Mouse (Mus musculus): ENCODE data around the gene Gm4871. TPM values are rescaled to one million over a fixed set of nuclear protein-coding genes. Genes with fewer than 3 reads are reported as not detected.
A peak's percentile ranks its signal among the peaks of the same experiment; 100 is the strongest.

The Gm4871 gene
- polyA plus RNA-seq, 1 experiment from 2014 or later: not detected

DNA sequence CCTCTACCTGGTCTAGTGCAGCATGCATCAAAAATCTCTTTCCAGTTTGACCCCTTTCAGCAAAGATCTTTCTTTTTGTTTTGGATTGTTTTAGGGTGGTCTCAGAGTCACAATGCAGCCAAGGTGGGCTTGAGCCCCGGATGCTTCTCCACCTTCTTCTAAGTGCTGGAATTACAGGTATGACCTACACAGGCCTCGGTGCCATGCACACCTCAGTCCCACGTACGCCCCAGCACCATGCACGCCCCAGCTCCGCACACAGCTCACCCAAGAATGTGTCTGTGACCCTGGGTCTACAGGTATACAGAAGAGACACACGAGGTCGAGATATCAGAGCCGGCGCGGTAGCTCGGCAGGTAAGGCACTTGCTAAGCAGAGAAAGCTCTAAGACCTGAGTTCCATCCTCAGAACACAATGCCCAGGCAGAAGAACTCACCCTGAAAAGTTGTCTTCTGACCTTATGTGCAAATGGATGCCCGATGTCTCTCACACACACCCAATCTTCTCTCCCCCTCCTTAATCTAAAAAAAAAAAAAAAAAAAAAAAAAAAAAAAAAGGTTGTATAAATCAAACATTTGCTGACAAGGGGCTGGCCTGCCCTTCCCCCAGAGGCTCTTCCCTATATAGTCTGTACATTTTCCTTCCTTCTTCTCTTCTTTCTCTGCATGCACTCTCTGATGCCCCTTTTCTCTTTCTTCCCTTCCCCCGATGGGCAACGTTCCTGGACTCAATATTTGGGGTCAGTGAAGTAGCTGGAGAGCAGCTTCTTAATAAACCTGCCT lies 23.5 kb downstream of the Gm4871 start:
- H3K4me1 ChIP-seq (replicated peaks; ENCODE audit: control insufficient read depth, insufficient read depth, low read length): no peaks in the 10 kb centered on the region
- WGBS: 83% methylated on average over 15 of the region's 15 CpGs
- no peaks in the 10 kb centered on the region for H3K36me3 ChIP-seq (ENCODE audit: control insufficient read depth, insufficient read depth, low read length)
- ATAC-seq (replicated peaks; ENCODE audit: low FRiP score, low TSS enrichment, low read depth): no peak
- no peak overlapping the region for H3K4me2 ChIP-seq (ENCODE audit: low read length)
- no peaks in the 10 kb centered on the region for H3K27me3 ChIP-seq (replicated peaks; ENCODE audit: control insufficient read depth, insufficient read depth, low read length)
- H3K9me3 ChIP-seq (ENCODE audit: control insufficient read depth, low read length): no peaks in the 10 kb centered on the region
- H3K27ac ChIP-seq (ENCODE audit: low read depth): no peak overlapping the region
- DNase-seq (ENCODE audit: low spot score): peak; percentile 47
- no peak overlapping the region for H3K4me3 ChIP-seq (ENCODE audit: low read depth, low read length)
- H3K9ac ChIP-seq (ENCODE audit: low read length): no peak overlapping the region

GRCm38 (mm10) chr5:145005596-145005995 lies 27.0 kb downstream of the Gm4871 start:
- Histone ChIP-seq H3K4me2 (ENCODE audit: low read length) (no peak overlapping the region), H3K27me3 (replicated peaks; ENCODE audit: control insufficient read depth, insufficient read depth, low read length) (no peaks in the 10 kb centered on the region), H3K9me3 (ENCODE audit: control insufficient read depth, low read length) (no peaks in the 10 kb centered on the region), H3K36me3 (ENCODE audit: control insufficient read depth, insufficient read depth, low read length) (no peaks in the 10 kb centered on the region), H3K4me3 (ENCODE audit: low read depth, low read length) (no peak overlapping the region), H3K4me1 (replicated peaks; ENCODE audit: control insufficient read depth, insufficient read depth, low read length) (no peaks in the 10 kb centered on the region), H3K27ac (ENCODE audit: low read depth) (no peak overlapping the region), H3K9ac (ENCODE audit: low read length) (no peak overlapping the region)
- WGBS: 71% methylated on average over 6 of the region's 6 CpGs
- ATAC-seq (replicated peaks; ENCODE audit: low FRiP score, low TSS enrichment, low read depth) (no peak), DNase-seq (ENCODE audit: low spot score) (peak; percentile 37)

- no peaks in the 10 kb centered on the region for H3K4me1 ChIP-seq (replicated peaks; ENCODE audit: control insufficient read depth, insufficient read depth, low read length)
- H3K27ac ChIP-seq (ENCODE audit: low read depth): no peak overlapping the region
- H3K9me3 ChIP-seq (ENCODE audit: control insufficient read depth, low read length): no peaks in the 10 kb centered on the region
- no peaks in the 10 kb centered on the region for H3K36me3 ChIP-seq (ENCODE audit: control insufficient read depth, insufficient read depth, low read length)
- no peak overlapping the region for H3K4me3 ChIP-seq (ENCODE audit: low read depth, low read length)
- H3K27me3 ChIP-seq (replicated peaks; ENCODE audit: control insufficient read depth, insufficient read depth, low read length): no peaks in the 10 kb centered on the region
- H3K9ac ChIP-seq (ENCODE audit: low read length): no peak overlapping the region
- no peak overlapping the region for H3K4me2 ChIP-seq (ENCODE audit: low read length)
- ATAC-seq (replicated peaks; ENCODE audit: low FRiP score, low TSS enrichment, low read depth) (0 out of 2 replicates have a peak, but pooled peaks have one; percentile 19), DNase-seq (ENCODE audit: low spot score) (no peak)
- WGBS: 83% methylated on average over 9 of the region's 9 CpGs
These were observed 28.1 kb downstream of the Gm4871 start for GRCm38 (mm10) chr5:145004495-145004894.

GRCm38 (mm10) chr5:145003362-145003761 lies 29.2 kb downstream of the Gm4871 start:
- H3K4me3 ChIP-seq (ENCODE audit: low read depth, low read length): no peak overlapping the region
- H3K27me3 ChIP-seq (replicated peaks; ENCODE audit: control insufficient read depth, insufficient read depth, low read length): no peaks in the 10 kb centered on the region
- no peak overlapping the region for H3K4me2 ChIP-seq (ENCODE audit: low read length)
- no peak overlapping the region for H3K9ac ChIP-seq (ENCODE audit: low read length)
- DNase-seq (ENCODE audit: low spot score): peak; percentile 12
- H3K4me1 ChIP-seq (replicated peaks; ENCODE audit: control insufficient read depth, insufficient read depth, low read length): no peaks in the 10 kb centered on the region
- H3K27ac ChIP-seq (ENCODE audit: low read depth): no peak overlapping the region
- ATAC-seq (replicated peaks; ENCODE audit: low FRiP score, low TSS enrichment, low read depth): no peak
- no peaks in the 10 kb centered on the region for H3K36me3 ChIP-seq (ENCODE audit: control insufficient read depth, insufficient read depth, low read length)
- WGBS: 81% methylated on average over 3 of the region's 3 CpGs
- no peaks in the 10 kb centered on the region for H3K9me3 ChIP-seq (ENCODE audit: control insufficient read depth, low read length)

- H3K9ac ChIP-seq (ENCODE audit: low read length): no peak overlapping the region
- WGBS: 33% methylated on average over 2 of the region's 2 CpGs
- no peaks in the 10 kb centered on the region for H3K27me3 ChIP-seq (replicated peaks; ENCODE audit: control insufficient read depth, insufficient read depth, low read length)
- no peak overlapping the region for H3K27ac ChIP-seq (ENCODE audit: low read depth)
- H3K9me3 ChIP-seq (ENCODE audit: control insufficient read depth, low read length): no peaks in the 10 kb centered on the region
- no peaks in the 10 kb centered on the region for H3K4me1 ChIP-seq (replicated peaks; ENCODE audit: control insufficient read depth, insufficient read depth, low read length)
- ATAC-seq (replicated peaks; ENCODE audit: low FRiP score, low TSS enrichment, low read depth) (no peak), DNase-seq (ENCODE audit: low spot score) (no peak)
- no peak overlapping the region for H3K4me2 ChIP-seq (ENCODE audit: low read length)
- H3K4me3 ChIP-seq (ENCODE audit: low read depth, low read length): no peak overlapping the region
- no peaks in the 10 kb centered on the region for H3K36me3 ChIP-seq (ENCODE audit: control insufficient read depth, insufficient read depth, low read length)
These were observed 34.1 kb downstream of the Gm4871 start for GRCm38 (mm10) chr5:144998491-144998890.

DNA sequence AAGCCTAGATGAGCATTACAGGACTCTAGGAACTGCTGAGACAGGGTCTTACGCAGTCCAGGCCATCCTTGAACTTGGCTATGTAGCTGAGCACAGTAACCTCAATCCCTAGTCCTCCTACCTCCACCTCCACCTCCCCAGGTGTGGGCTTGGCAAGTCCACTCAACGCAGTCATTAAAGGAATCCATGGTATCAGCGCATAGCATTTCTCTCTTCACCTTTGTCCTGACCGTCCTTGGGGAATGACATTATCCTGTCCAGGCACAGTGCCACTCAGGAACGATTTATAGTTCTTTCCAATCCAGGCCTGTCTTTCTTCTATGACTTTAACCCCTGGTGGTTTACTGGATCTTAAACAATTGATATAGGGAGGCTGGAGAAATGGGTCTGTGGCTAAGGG lies 42.1 kb downstream of the Gm4871 start:
- Histone ChIP-seq H3K9me3 (ENCODE audit: control insufficient read depth, low read length) (no peaks in the 10 kb centered on the region), H3K4me3 (ENCODE audit: low read depth, low read length) (no peak overlapping the region), H3K36me3 (ENCODE audit: control insufficient read depth, insufficient read depth, low read length) (no peaks in the 10 kb centered on the region), H3K4me1 (replicated peaks; ENCODE audit: control insufficient read depth, insufficient read depth, low read length) (no peaks in the 10 kb centered on the region), H3K9ac (ENCODE audit: low read length) (no peak overlapping the region), H3K4me2 (ENCODE audit: low read length) (no peak overlapping the region), H3K27me3 (replicated peaks; ENCODE audit: control insufficient read depth, insufficient read depth, low read length) (no peaks in the 10 kb centered on the region), H3K27ac (ENCODE audit: low read depth) (no peak overlapping the region)
- no peak for DNase-seq (ENCODE audit: low spot score)
- no peak for ATAC-seq (replicated peaks; ENCODE audit: low FRiP score, low TSS enrichment, low read depth)
- 73% methylated on average over 5 of the region's 5 CpGs for WGBS

GRCm38 (mm10) chr5:144990051-144990450 lies 42.5 kb downstream of the Gm4871 start:
- no peaks in the 10 kb centered on the region for H3K36me3 ChIP-seq (ENCODE audit: control insufficient read depth, insufficient read depth, low read length)
- no peak overlapping the region for H3K4me2 ChIP-seq (ENCODE audit: low read length)
- H3K9ac ChIP-seq (ENCODE audit: low read length): no peak overlapping the region
- ATAC-seq (replicated peaks; ENCODE audit: low FRiP score, low TSS enrichment, low read depth): no peak
- H3K9me3 ChIP-seq (ENCODE audit: control insufficient read depth, low read length): no peaks in the 10 kb centered on the region
- no peak for DNase-seq (ENCODE audit: low spot score)
- 71% methylated on average over 2 of the region's 2 CpGs for WGBS
- H3K27me3 ChIP-seq (replicated peaks; ENCODE audit: control insufficient read depth, insufficient read depth, low read length): no peaks in the 10 kb centered on the region
- H3K4me1 ChIP-seq (replicated peaks; ENCODE audit: control insufficient read depth, insufficient read depth, low read length): no peaks in the 10 kb centered on the region
- H3K4me3 ChIP-seq (ENCODE audit: low read depth, low read length): no peak overlapping the region
- no peak overlapping the region for H3K27ac ChIP-seq (ENCODE audit: low read depth)

DNA sequence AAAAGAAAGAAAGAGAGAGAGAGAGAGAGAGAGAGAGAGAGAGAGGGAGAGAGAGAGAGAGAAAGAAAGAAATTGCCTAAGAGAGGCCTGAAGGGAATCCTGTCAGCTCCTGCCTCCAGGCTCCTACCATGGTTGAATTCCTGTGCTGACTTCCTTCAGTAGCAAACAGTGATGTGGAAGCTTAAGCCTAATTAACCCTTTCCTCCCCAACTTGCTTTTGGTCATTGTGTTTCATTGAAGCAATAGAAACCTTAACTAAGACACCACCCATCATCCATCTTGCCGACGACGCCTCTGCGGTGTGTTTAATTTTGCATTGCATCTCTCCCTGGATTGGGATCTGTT lies 43.5 kb downstream of the Gm4871 start:
- Histone ChIP-seq H3K4me3 (ENCODE audit: low read depth, low read length) (no peak overlapping the region), H3K4me1 (replicated peaks; ENCODE audit: control insufficient read depth, insufficient read depth, low read length) (no peaks in the 10 kb centered on the region), H3K4me2 (ENCODE audit: low read length) (no peak overlapping the region), H3K27ac (ENCODE audit: low read depth) (no peak overlapping the region), H3K36me3 (ENCODE audit: control insufficient read depth, insufficient read depth, low read length) (no peaks in the 10 kb centered on the region), H3K27me3 (replicated peaks; ENCODE audit: control insufficient read depth, insufficient read depth, low read length) (no peaks in the 10 kb centered on the region), H3K9me3 (ENCODE audit: control insufficient read depth, low read length) (no peaks in the 10 kb centered on the region), H3K9ac (ENCODE audit: low read length) (no peak overlapping the region)
- ATAC-seq (replicated peaks; ENCODE audit: low FRiP score, low TSS enrichment, low read depth) (no peak), DNase-seq (ENCODE audit: low spot score) (no peak)
- 84% methylated on average over 4 of the region's 4 CpGs for WGBS

GRCm38 (mm10) chr5:144988340-144989060 lies 44.1 kb downstream of the Gm4871 start:
- WGBS: 42% methylated on average over 9 of the region's 9 CpGs
- H3K27ac ChIP-seq (ENCODE audit: low read depth): no peak overlapping the region
- DNase-seq (ENCODE audit: low spot score) (peak; percentile 73), ATAC-seq (replicated peaks; ENCODE audit: low FRiP score, low TSS enrichment, low read depth) (peak; percentile 63)
- no peak overlapping the region for H3K4me3 ChIP-seq (ENCODE audit: low read depth, low read length)
- no peaks in the 10 kb centered on the region for H3K4me1 ChIP-seq (replicated peaks; ENCODE audit: control insufficient read depth, insufficient read depth, low read length)
- no peak overlapping the region for H3K4me2 ChIP-seq (ENCODE audit: low read length)
- H3K9ac ChIP-seq (ENCODE audit: low read length): no peak overlapping the region
- no peaks in the 10 kb centered on the region for H3K27me3 ChIP-seq (replicated peaks; ENCODE audit: control insufficient read depth, insufficient read depth, low read length)
- no peaks in the 10 kb centered on the region for H3K36me3 ChIP-seq (ENCODE audit: control insufficient read depth, insufficient read depth, low read length)
- no peaks in the 10 kb centered on the region for H3K9me3 ChIP-seq (ENCODE audit: control insufficient read depth, low read length)
